Mouse (Mus musculus) cerebellum, adult 2 months (tissue): ENCODE measurements around the gene Galk1. TPM values are rescaled to one million over a fixed set of nuclear protein-coding genes. Genes with fewer than 3 reads are reported as not detected.

Experiments
- DNase-seq, 2 experiments: peaks; one replicate each; pipeline ENCODE4 v3.0.0; 2021
- H3K27ac ChIP-seq: fragments of 200-500 bp; 2 replicates; pipeline ENCODE4 v1.5.1; 2012; ENCODE audit warnings: low read length, control low read depth, inconsistent platforms; ENCODE audit not compliant: insufficient read depth
- H3K27me3 ChIP-seq: fragments of 200-500 bp; 2 replicates; pipeline ENCODE4 v1.6.1; 2012; ENCODE audit warnings: inconsistent platforms, mild to moderate bottlenecking, low read length, moderate library complexity; ENCODE audit not compliant: control insufficient read depth, insufficient read depth
- H3K4me1 ChIP-seq: fragments of 200-500 bp; 2 replicates; pipeline ENCODE4 v1.6.1; 2011; ENCODE audit warnings: low read length; ENCODE audit not compliant: control insufficient read depth, insufficient read depth
- H3K4me3 ChIP-seq: fragments of 200-500 bp; replicated peaks from 2 replicates; pipeline ENCODE3; 2011; ENCODE audit warnings: mild to moderate bottlenecking, low read depth, low read length, control low read depth; ENCODE audit not compliant: insufficient read depth
- CTCF ChIP-seq: fragments of 200-500 bp; IDR thresholded peaks from 2 replicates; pipeline ENCODE4 v1.5.1; 2011; ENCODE audit warnings: low read depth, mild to moderate bottlenecking, control low read depth, low read length, moderate library complexity, borderline replicate concordance; ENCODE audit not compliant: insufficient read depth
- POLR2A ChIP-seq: fragments of 200-500 bp; IDR thresholded peaks from 2 replicates; pipeline ENCODE4 v1.6.1; 2011; ENCODE audit warnings: low read length, control low read depth, borderline replicate concordance; ENCODE audit not compliant: insufficient read depth
- whole genome bisulfite sequencing: fragments of 180-500 bp; shearing (Covaris S2); methylation state at CpG from one replicate; pipeline ENCODE4 v1.1.7; 2018; 5-methylcytosine and 5-hydroxymethylcytosine counted together
- polyA plus RNA-seq: library from polyadenylated mRNA; depleted of rRNA; stranded (reverse); fragments of >200 nt; gene quantifications from 2 replicates; pipeline ENCODE4 v1.2.3, GENCODE M21; 2012

Gene Galk1
- polyA plus RNA-seq, 1 experiment, result 14.8 TPM

GRCm38 (mm10) chr11:116010948-116011347 is 1.6 kb downstream of the Galk1 start:
- 68% methylated on average over 5 of the region's 5 CpGs for WGBS
- Histone ChIP-seq H3K4me3 (no peak overlapping the region), H3K27ac (0 out of 2 replicates have a peak overlapping the region, but pooled peaks have one; percentile 6), H3K27me3 (no peaks in the 10 kb centered on the region), H3K4me1 (peaks cover 37% of the 10 kb centered on the region)
- TF ChIP-seq CTCF, result no peak
- TF ChIP-seq POLR2A, result no peak
- no peak for DNase-seq

GRCm38 (mm10) chr11:116010146-116010545 is 2.4 kb downstream of the Galk1 start:
- Histone ChIP-seq H3K4me1 (peaks cover 41% of the 10 kb centered on the region), H3K27ac (peak overlapping the region; percentile 60), H3K27me3 (no peaks in the 10 kb centered on the region), H3K4me3 (no peak overlapping the region)
- TF ChIP-seq CTCF (no peak), POLR2A (no peak)
- no peak for DNase-seq
- WGBS, result 30% methylated on average over 8 of the region's 8 CpGs

- Histone ChIP-seq H3K27me3 (no peaks in the 10 kb centered on the region), H3K27ac (peak overlapping the region; percentile 60), H3K4me1 (peaks cover 40% of the 10 kb centered on the region), H3K4me3 (peak overlapping the region; percentile 8)
- 9% methylated on average over 11 of the region's 11 CpGs for WGBS
- DNase-seq, result peak; percentile 94 to 98
- TF ChIP-seq CTCF (no peak), POLR2A (peak; percentile 47; the same call in 1 of the 2 replicates)
These were observed 2.9 kb downstream of the Galk1 start for GRCm38 (mm10) chr11:116009661-116010060.

GRCm38 (mm10) chr11:116008832-116009375 is 3.6 kb downstream of the Galk1 start:
- H3K4me1 ChIP-seq, result peaks cover 40% of the 10 kb centered on the region
- no peak overlapping the region for H3K4me3 ChIP-seq
- TF ChIP-seq CTCF (no peak), POLR2A (no peak)
- no peaks in the 10 kb centered on the region for H3K27me3 ChIP-seq
- peak overlapping the region; percentile 48 for H3K27ac ChIP-seq
- WGBS, result 65% methylated on average over 13 of the region's 13 CpGs
- DNase-seq, result peak in 1 of 2 experiments; percentile 43

- peaks cover 40% of the 10 kb centered on the region for H3K4me1 ChIP-seq
- 93% methylated on average over 11 of the region's 11 CpGs for WGBS
- no peak overlapping the region for H3K27ac ChIP-seq
- no peak overlapping the region for H3K4me3 ChIP-seq
- DNase-seq, result no peak
- TF ChIP-seq POLR2A (no peak), CTCF (no peak)
- H3K27me3 ChIP-seq, result no peaks in the 10 kb centered on the region
These were observed 4.1 kb downstream of the Galk1 start for GRCm38 (mm10) chr11:116008411-116008810.

- peaks cover 37% of the 10 kb centered on the region for H3K4me1 ChIP-seq
- no peak overlapping the region for H3K4me3 ChIP-seq
- TF ChIP-seq POLR2A (no peak), CTCF (no peak)
- WGBS, result 94% methylated on average over 28 of the region's 28 CpGs
- H3K27me3 ChIP-seq, result no peaks in the 10 kb centered on the region
- no peak overlapping the region for H3K27ac ChIP-seq
- DNase-seq, result no peak
These were observed 5.2 kb downstream of the Galk1 start for GRCm38 (mm10) chr11:116007095-116007850.

- Histone ChIP-seq H3K4me1 (peaks cover 35% of the 10 kb centered on the region), H3K27ac (no peak overlapping the region), H3K27me3 (no peaks in the 10 kb centered on the region), H3K4me3 (no peak overlapping the region)
- TF ChIP-seq CTCF (no peak), POLR2A (no peak)
- WGBS, result 92% methylated on average over 9 of the region's 9 CpGs
- DNase-seq, result no peak
These were observed 6.7 kb downstream of the Galk1 start for GRCm38 (mm10) chr11:116005701-116006419.
